Mouse (Mus musculus): ENCODE measurements at regions not wholly inside any gene's neighbourhood (a gene's known extent, or its start where the extent isn't known, plus 50 kb on each side); places are given as distances from the start of the nearest gene placed in this dataset.

DNA sequence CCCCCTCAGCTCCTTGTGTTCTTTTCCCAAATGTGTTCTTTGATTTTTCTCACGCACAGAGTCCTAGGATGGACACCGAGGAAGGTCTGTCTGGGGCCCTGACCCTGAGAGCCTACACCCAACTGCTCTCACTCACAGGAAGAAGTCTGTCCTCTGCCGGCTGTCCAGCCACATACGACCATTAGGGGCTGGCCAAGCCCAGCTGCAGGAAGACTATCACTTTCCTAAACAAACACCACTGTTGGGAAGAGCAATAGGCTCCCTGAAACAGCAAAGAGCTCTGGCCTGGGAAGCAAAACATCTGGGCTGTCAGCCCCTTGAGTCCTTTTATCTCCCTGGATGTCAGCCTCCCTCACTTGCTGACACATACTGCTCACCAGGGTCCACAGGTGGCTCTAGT is 224.8 kb upstream of the Far2 start:
- peak; percentile 51 for DNase-seq (ENCODE audit: extremely low spot score)

DNA sequence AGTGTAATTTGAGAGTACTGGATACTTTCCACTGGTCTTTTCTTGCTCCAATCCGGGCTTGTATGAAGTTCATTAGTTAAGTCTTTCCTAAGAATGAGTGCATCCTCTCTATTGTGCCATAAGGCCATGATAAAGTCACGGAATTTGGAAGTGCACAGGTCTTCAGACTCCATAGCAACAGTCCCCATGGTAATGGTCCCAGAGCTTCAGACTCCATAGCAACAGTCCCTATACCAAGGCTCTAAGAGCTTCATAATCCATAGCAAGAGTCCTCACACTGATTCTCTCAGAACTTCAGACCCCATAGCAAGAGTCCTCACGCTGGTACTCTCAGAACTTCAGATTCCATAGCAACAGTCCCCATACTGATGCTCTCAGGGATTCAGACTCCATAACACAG is 214.5 kb upstream of the Far2 start:
- DNase-seq (ENCODE audit: extremely low spot score): no peak

DNA sequence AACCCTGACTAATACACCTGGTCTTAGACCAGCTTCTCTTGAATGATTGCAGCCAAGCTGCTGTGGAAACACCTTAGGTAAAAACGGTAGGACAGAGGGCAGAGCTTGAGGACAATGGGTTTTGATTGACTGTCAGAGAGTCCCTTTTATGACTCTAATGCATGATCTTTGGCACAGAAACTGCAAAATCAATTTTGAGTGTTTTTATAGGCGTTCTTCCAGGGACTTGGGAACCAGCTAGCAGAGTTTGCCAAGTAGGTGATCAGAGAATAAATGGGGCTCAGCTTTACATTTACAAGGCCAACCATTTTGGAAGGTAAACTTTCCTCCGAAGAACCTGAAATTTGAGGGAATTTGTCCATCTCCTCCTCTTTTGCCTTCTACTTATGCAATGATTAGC is 213.6 kb upstream of the Far2 start:
- no peak for DNase-seq (ENCODE audit: extremely low spot score)

DNA sequence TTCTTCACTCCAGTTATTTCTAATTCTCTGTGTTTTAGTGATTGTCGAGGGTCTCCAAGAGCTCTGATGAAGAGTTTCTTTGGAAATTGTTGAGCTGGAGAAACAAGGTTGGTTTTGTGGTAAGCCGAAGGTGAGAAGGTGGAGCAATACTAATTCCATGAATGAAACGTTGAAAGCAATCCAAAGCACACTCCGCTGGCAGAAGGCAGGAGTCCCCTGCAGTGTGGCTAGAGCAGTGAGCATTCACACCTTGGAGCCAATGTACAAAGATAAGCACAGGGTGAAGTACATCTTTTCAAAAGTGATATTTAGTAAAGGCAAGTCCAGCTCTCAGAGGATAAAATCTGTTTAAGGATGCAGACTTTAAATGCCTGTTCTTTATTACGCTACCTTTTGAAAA is 208.2 kb upstream of the Far2 start:
- DNase-seq (ENCODE audit: extremely low spot score): no peak

DNA sequence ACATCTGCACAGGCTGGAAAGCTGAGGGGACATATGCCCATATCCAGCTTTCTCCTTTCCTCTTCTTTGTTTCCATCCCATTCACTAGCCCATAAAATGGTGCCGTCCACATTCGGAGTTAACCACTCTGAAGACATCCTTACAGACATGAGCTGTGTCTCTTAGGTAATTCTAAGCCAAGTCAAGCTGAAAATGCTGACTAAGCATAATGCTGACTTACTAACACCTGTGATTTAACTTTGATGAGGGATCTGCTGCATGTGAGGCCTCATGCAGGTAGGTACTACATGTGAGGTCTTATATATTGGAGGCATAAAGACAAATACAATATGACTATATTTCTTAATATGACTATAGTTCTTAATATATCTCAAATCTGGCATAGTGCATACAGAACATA is 197.1 kb upstream of the Far2 start:
- no peak for DNase-seq (ENCODE audit: extremely low spot score)

DNA sequence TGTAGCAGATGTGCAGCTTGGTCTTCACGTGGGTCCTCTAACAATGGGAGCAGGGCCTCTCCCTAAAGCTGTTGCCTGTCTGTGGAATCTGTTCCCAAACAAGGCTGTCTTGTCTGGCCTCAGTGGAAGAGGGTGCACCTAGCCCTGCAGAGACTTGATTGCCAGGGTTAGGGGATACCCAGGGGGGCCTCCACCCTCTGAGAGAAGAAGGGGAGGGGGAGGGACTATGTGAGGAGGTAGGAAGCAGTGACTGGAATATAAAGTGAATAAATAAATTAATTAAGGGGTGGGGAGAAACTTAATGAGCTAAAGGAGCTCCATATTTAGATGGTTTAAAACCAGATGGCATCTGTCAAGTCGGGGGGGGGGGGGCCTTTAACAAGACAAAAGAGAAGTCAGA is 185.9 kb upstream of the Far2 start:
- DNase-seq (ENCODE audit: extremely low spot score): no peak

DNA sequence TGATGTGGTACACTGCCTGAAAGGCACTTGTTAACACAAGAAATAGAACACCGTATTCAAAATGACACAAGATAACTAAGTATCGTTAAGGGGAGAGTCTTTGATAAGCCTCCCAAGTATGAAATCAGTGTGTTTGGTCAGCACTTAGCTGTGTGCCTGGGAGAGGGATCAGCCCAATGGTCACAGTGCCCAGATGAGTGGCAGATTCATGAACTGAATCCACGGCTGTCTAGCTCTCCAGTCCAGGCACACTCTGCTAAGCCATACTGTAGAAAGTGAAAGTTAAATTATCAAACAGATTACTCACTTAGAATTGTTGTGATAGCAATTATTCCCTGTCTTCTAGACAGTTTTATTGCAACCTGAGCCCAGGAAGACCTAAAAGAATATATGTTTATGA is 176.0 kb upstream of the Far2 start:
- no peak for DNase-seq (ENCODE audit: extremely low spot score)

DNA sequence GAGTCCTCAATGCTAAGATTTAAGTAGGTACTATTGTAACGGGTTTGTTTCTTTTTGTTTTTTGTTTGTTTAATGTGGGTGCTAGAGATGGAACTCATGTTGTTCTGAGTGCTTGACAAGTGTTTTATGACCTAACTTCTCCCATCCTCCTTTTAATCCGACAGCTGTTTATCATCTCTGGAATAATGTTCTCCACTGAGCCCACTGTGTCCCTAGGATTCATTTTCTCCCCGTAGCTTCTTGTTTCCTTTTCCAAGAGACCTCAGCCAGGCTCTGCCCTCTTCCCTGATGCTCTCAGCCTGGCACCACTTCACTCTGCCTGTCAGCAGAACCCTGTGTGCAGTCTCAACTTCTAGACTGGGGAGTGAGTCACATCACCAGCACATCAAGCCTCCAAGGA is 173.9 kb upstream of the Far2 start:
- DNase-seq (ENCODE audit: extremely low spot score): no peak

DNA sequence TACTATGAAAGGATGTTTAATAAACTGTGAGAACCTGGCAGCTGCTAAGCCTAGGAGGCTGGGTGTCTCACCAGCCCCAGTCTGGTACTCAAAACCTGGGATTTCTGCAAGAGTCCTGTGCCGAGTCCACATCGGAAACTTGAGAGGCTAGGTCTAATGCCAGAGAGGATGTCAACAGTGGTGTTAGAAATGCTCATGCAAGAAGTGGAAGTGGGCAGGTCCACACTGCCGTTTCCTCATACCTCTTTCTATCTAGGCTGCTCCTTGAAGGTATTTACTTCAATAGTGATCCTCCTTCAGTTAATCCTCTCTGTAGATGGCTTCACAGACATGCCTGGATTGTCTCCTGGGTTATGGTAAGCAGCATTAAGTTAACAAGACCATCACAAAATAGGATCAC is 168.6 kb upstream of the Far2 start:
- no peak for DNase-seq (ENCODE audit: extremely low spot score)

DNA sequence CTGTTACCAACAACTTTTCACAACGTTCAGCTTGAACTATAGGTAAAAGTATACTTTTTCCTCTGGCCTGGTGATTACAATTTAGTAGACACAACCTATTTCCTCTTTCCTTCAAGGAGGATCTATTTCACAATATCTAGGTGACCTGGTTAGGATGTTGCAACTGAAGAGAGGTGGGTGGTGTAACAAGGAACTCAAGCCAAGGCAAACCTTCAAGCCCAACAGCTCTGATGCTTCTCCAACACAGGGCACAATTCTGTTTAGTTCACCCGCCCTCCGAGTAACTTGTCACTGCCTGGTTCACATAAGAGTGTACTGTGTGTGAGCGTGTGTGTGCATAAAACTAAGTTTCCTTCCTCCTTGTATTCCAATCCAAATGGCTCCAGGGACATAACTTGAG is 161.2 kb upstream of the Far2 start:
- DNase-seq (ENCODE audit: extremely low spot score): no peak

DNA sequence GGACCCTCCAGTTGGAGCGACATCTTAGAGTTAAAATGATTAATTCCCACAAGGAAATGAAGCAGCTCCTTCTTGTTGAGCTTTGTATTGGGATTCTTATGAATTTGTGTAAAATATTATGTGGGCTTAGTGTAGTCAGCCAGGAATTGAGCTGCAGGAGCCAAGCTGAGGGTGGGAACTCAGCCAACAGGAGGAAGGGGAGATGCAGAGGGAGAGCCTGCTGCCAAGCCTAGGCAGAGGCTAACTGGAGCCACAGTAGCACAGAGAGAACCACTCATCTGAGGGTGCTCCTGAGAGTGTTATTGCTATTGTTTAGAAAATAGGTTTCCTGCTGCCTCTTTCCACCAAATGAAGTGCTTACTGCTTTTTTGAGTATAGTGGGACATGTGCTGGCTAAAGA is 127.4 kb upstream of the Far2 start:
- DNase-seq (ENCODE audit: extremely low spot score): no peak

DNA sequence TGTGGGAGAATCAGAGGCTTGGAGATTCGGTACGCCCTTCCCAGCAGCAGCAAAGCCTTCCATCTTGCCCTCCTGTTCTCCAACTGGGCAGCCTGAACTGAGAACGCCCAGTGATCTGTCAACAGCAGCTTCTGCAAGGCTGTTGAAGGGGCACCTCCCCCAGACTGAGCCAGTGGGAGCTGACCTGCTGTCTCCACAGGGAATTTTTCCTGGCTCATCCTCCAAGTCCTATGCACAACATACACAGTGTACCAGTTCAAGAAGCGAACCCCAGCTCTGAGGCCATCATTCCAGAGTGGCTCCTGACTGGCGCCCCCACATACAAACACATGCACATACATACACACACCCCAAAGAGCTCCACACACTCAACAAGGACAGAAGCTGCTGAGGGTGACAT is 126.0 kb upstream of the Far2 start:
- no peak for DNase-seq (ENCODE audit: extremely low spot score)

DNA sequence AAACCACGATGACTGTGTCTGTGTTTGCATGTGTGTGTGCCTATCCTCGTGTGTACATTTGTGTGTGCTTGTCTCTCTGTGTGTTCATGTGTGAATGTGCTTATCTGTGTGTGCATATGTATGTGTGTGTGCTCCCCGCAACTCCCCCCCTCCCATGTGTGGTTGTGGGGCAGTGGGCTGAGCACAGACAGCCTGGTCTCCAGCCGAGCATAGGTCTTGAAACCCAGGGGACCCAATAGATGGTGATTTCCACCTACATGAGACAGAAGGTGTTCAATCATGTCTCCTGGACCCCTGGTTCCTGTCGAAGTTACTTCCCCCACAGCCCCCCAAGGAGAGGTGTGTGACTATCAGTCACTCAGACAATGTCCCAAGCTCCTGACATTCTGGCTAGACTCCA is 124.6 kb upstream of the Far2 start:
- DNase-seq (ENCODE audit: extremely low spot score): no peak

DNA sequence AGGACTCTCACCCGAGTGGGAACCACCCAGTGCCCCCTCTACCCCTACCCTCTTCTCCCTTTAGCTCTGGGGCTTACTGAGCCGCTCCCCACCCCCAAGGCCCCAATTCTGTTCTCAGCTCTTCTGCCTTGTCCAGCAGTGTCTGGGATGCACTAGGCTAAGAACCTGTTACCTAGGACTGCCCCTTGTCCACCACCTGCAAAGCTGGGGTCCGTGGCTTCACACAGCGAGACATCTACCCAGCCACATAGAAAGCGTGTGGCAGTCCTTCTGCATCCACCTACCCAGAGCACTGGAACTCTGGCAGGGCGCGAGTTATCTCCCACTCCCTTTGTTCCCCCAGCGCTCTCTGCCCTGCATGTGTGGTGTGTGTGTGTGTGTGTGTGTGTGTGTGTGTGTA is 123.8 kb upstream of the Far2 start:
- DNase-seq (ENCODE audit: extremely low spot score): no peak

DNA sequence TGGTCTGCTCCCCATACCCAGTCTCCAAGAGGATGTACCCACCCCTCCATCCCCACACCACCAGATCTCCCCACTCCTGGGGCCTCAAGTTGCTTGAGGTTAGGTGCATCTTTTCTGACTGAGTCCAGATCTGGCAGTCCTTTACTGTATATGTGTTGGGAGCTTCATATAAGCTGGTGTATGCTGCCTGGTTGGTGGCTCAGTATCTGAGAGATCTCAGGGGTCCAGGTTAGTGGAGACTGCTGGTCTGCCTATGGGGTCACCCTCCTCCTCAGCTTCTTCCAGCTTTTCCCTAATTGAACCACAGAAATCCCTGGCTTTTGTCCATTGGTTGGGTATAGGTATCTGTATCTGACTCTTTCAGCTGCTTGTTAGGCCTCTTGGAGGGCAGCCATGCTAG is 118.1 kb upstream of the Far2 start:
- no peak for DNase-seq (ENCODE audit: extremely low spot score)

DNA sequence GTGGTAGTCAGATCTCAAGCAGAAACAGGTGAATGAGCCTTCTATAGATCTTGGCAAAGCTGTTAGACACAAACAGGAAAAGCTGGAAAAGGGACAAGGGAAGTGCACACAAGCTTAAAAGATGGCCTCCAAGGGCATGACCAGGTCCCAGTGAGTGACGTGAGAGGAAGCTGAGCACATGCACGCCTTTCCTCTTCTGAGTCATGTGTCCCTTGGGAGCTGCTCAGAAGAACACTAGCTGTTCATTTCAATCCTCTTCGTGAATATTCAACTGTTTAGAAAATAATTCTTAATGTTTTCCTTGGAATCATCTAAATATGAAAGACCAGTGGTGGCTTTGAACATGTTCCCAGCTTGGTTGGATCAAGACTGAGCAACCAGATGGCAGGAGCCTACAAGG is 103.0 kb upstream of the Far2 start:
- DNase-seq (ENCODE audit: extremely low spot score): no peak

DNA sequence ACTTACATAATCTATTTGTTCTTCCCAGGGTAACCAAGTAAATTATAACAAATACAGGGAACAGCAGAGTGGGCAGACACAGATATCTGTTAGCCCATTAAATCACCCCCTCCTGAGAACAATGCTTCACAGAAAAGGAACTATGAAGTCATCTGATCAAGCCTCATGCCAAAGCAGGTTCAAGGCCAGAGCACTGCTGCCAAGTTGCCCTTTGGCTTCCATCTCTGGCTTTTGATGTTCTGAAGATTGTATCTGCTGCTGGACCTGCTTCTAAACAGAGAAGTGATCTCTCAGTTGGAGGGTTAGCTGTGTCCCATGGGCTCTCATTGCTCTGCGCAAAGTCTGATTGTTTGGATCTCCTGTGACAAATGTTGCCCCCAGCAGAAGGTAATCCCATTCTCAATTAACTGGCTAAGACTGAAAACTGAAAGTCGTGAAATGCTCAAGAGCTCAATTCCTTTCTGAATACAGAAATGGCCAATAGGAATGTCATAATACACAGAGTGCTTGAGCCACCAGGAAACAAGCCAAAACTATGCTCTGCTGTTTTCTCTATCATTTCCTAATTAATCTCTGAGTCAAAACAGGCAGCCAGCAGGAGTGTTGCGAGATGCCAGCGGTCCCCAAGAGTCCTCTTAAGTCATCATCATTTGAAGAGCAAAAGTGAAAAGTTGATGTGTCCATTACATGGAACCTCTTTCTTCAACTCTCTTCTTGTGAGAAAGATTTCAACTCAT is 102.0 kb upstream of the Far2 start:
- no peak for DNase-seq (ENCODE audit: extremely low spot score)

DNA sequence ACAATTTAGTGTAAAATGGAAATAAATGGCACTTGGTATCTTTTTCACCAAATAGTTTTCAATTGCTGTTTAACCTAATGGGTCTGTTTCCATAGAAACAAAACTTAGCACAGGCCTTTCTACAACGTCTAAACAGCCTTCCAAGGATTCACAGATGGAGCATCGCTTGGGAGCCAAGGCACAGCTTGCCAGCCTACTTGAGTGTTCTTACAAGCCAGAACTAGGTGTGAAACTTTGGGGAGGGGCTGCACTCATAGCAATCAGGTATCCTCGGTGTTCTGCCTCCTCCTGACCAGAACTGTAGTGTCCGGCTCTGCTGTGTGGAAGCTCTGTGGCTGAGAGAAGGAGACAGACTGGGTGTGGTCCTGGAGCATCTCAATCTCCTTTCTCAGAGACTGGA is 99.1 kb upstream of the Far2 start:
- no peak for DNase-seq (ENCODE audit: extremely low spot score)

DNA sequence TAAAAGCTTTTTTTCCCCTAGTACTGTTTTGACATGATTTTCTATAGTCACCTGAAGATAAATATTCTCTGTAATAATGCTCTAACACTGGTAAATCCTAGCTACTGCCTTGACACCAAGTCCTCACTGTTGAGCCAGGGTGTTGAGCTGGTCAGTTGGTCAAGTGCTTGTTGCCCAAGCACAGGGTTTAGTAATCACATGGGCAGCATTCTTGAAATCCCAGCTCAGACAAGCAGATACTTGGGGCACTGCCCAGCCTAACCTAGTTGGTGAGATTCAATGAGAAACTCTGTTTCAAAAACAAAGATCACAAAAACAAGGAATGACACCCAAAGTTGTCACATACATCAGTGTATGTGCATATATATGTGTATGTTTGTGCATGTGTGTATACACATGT is 95.4 kb upstream of the Far2 start:
- no peak for DNase-seq (ENCODE audit: extremely low spot score)

DNA sequence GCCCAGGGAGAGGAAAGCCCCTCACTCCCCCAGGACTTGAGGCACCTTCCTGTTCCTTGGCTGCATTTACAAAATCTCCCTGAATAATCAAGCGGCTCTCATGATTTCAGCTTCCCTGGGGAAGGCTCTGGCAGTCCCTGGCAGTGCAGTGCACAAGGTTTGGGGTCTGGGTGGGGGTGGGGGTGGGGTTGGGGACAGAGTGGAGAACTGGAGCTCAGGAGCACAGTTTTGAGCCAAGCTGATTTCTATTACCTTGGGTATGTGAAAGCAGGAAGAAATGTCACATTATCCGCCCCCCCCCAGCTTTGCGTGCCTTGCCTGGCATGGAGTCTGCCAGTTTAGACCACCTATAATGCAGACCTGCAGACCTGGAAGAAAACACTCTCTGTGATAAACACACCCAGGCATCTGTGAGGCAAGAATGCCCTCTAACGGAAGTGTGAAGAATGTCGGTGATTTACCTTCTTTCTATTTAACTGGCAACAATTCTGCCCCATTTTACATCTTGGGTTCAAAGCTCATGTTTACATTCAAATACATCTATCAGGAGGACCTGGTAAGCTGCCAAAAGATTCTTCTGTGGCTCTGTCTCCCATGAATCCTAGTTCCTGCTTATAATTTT is 93.9 kb upstream of the Far2 start:
- peak; percentile 12 for DNase-seq (ENCODE audit: extremely low spot score)

DNA sequence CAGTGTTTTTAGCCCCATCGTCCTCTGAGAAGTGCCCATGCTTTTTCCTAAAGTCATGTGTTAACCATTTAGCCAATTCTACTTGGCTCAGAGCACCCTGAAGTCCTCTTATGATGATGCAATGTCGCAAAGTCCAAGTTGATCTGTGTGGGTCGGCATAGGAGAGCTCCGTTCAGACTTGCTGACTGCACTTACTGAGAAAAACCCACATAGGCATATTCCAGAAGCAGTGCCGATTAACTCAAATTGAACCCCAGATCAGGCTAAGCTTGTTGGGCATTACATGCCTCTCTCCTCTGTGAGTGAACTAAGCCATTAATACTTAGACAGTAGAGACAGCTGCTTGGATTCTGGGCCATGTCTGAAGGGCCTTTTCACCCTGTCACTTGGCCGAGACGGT is 93.3 kb upstream of the Far2 start:
- DNase-seq (ENCODE audit: extremely low spot score): no peak

DNA sequence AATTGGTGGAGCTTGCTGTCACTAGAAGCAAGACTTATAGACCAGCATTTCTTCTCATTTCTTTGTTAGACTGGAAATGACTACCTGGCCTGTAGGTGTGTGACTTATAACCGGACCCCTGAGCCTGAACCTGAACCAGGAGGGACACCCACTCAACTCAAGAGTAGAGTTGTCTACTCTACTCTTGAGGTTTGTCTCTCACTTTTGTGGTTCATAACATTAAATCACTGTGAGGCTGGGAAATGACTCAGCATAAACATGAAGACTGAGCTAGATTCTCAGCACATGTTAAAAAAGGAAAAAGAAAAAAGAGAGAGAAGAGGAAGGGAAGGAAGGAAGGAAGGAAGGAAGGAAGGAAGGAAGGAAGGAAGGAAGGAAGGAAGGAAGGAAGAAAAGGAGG is 92.8 kb upstream of the Far2 start:
- DNase-seq (ENCODE audit: extremely low spot score): no peak

DNA sequence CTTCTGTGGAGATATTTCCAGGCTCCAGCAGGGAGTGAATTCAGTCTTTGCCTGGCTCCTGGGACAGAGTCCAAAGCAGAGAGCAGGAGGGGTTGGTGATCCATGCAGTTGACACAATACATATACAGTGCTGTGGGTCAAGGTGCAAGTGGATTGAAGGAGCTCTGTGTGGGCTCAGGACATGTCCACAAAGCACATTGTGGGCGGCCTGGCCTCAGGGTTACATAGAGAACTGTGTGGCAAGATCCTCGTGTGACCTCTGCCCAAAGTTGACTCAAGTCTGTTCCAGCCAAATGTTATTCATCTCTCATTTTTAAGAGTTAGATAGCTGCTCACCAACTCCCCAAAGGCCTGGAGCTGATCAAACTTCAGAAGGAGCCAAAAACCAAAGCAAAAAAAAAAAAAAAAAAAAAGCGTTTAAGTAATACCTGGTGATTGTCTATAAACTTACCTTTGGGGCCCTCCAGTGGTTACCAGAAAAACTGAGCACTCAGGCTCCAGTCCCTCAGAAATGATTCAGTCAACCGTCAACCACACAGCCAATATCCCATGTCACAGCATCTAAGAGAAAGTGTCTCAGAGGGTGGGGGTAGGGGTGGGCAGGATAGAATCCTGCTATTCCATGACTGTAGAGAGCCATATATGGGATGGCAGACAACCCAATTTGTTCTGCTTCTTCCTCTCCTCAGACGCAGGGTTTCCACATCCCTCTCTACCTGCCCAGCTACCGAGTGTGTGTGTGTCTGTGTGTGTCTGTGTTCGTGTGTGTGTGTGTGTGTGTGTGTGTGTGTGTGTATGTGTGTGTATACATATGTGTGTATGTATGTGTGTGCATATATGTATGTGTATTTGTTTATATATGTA is 91.9 kb upstream of the Far2 start:
- no peak for DNase-seq (ENCODE audit: extremely low spot score)

Data from embryo, embryonic 9.5 days (tissue).